Mouse (Mus musculus): ENCODE results near the gene Pten.

DNA sequence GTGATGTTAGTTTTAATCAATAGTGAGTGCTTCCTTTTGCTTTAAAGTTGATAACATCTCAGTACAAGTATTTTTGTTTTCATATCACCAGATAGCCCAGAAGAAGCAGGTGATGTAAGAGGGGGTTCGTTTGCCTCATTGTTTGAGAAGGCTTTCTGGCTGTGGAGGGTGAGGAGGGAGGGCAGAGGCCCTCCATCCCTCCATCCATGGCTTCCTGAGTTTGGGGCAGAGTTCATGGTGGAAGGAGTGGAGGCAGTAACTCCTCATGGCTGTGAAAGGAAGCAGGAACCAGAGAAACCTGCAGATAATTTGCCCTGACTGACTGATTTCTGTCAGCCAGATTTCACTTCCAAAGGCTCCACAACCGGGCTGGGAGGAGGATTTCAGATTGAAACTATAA, 21.1 kb downstream of the Pten start:
- no peak for TF ChIP-seq CTCF (IDR thresholded peaks at IDR 0.05; ENCODE audit: extremely low read depth, insufficient read depth, low read length)
- no peak for TF ChIP-seq POLR2A (IDR thresholded peaks at IDR 0.05; ENCODE audit: extremely low read depth, insufficient read depth, low read length)

Data from cortical plate, adult 2 months (tissue).